Mouse (Mus musculus) right cerebral cortex, postnatal 4 days (tissue): ENCODE data around the gene Ppp4r2.

Source experiments
- DNase-seq: peaks from one replicate; pipeline ENCODE4 v3.0.0-alpha.2; 2022

The Ppp4r2 gene

DNA sequence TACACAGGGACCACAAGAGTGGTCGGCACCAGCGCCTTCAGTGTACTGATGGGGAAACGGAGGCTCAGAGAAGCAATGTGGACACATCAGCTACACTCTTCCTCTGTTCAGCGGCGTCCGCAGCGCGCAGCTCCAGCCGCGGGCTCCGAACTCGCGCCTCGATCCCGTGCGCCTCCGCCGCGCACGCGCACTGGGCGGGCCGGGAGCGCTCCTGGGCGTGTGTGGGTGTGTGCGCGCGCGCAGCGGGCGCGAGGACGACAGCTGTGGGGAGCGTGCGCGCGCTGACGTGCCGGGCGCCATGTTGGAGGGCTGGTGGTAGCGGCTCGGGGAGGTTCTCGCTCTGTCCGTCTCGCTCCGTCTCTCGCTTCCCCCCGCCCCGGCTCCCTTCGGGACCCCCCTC is at the start of gene Ppp4r2:
Gene Ppp4r2, plus strand, starts transcription at position 268 of the 400 bp plus-strand sequence.
- DNase-seq: peak; percentile 93

DNA sequence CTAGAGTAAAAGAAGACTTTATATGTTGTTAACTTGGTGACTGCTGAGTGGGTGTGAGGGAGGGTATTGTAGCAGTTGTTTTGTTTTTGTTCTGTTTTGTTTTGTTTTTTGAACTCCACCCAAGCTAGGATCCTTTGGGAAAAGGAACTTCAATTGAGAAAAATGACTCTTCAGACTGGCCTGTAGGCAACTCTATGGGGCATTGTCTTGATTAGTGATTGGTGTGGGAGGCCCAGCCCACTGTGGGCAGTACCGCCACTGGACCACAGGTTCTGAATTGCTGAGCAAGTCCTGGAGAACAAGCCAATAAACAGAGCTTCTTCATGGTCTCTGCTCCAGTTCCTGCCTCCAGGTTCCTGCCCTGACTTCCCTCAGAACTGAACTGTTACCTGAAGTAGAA is 45.7 kb upstream of the Ppp4r2 start:
- DNase-seq: no peak

DNA sequence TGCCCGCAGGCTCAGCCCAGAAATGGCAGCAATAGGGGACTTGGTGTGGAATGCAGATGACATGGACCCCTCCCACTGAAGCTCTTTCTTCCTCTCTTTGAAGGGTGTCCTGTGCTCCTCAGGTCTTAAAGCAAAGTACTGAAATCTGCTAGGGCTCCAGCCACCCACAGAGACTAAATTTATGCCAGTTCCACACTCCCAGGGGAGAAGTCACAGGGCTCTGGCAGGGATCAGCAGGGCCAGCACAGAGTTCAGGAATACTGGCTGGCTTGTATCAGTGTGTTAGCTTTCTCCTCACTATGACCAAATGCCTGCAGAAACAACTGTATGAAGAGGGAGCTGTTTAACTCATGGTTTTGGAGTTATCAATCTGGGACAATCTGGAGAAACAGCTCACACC is 44.3 kb upstream of the Ppp4r2 start:
- DNase-seq: no peak

DNA sequence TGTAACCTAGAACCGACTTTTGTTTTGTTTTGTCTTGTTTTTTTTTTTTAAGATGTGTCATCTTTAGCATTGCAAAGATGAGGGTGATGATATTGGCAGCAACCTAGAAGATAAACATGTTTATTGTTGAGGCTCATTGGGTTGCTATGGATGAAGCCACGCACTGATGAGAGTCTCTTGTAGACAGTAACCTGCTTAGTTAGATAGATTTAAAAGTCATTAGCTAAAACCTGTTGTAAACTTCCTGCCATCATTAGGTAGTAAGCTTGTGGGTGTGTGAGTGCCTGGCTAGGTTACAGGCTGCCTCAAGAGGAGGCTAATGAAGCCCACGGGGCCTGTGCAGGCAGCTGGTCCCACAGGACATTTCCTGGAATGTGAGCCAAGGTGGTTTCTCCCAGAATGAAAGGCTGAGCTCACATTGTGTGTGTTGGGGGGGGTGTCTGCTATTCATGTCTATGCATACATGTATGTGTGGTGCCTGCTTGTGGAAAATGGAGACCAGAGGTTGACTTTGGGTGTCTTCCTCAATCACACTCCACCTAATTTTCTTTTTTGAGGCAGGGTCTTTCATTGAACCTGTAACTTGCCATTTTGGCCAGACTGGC is 41.3 kb upstream of the Ppp4r2 start:
- DNase-seq: no peak

DNA sequence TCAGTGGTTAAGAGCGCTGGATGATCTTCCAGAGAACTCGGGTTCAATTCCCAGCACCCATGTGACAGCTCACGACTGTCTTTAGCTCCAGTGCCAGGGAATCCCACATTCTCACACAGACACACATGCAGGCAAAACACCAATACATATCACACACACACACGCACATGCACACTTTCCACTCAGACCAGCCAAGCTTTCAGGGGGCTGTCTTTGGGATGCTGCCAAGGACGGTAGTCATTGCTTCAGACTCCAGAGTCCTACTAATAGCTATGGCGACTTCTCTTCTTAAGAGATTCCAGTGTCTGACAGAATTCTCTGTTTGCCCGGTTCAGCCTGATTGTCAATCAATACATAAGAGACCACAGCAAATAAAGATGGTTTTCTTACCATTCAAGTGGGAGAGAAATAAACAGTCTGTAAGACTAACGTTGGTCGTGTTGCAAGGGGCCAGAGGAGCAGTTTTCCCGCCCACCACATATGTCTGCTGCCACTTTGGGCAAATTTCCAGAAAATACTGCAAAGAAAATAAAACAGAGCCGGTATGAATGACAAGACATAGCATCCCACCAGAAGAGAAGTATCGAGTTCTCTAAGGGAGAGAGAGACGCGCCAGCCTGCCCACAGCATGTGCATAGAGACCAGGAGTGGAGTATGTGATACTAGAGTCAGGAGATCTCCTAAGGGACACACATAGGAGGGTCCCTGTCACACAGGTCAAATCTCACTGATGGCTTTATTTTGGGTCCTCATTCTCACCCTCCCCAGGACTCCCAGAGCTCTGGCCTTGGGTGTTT is 40.3 kb upstream of the Ppp4r2 start:
- no peak for DNase-seq

DNA sequence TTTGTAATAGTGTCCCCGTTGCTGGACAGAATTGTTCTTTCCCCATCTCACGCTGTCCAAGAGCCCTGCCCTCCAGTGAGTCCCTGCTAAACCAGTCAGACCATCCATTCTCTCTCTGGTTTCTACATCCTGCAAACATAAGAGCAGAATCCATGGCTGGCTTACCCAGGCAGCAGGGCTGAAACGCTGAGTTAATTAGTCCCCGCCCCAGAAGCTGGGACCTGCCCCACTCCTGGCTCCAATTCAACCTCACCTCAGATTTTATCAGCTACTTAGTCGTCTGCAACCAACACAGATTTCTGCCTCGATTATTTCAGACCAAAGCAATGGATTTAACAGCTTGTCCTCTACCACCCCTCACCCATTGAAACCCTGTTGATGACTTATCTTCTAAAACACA is 37.6 kb upstream of the Ppp4r2 start:
- DNase-seq: no peak

DNA sequence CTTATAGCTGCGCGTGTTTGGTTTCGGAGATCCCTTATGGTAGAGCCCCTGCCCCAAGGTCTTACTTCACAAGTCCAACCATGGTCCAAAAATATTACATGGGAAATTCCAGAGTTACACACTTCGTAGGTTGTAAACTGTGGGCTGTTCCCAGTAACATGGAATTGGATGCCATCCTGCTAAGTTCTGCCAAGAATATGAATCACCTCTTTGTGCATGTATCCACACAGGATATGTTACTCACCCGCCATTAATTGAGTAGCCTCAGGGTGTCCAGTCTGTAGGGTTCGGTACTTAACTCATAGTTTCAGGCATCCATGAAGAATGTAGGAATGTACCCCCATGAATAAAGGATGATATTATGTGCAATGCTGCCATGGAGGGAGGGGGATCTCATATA is 34.1 kb upstream of the Ppp4r2 start:
- no peak for DNase-seq

DNA sequence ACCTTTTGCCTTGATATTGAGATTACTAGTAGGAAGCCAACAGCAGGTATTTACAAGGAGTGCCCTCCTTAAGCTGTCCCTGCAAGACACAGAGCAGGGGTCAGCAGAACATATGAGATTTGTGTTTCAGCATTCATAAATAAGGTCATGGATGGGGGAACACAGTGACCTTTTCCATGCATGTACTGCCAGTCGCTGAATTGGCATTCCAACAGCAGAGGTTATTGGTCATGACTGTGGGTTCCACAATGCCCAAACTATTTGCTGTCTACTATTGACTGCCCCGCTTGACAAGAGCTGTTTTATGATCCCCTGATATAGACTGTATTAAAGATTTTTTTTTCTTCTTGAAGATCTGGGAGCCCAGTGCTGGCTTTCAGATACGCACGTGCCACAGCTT is 33.7 kb upstream of the Ppp4r2 start:
- no peak for DNase-seq

DNA sequence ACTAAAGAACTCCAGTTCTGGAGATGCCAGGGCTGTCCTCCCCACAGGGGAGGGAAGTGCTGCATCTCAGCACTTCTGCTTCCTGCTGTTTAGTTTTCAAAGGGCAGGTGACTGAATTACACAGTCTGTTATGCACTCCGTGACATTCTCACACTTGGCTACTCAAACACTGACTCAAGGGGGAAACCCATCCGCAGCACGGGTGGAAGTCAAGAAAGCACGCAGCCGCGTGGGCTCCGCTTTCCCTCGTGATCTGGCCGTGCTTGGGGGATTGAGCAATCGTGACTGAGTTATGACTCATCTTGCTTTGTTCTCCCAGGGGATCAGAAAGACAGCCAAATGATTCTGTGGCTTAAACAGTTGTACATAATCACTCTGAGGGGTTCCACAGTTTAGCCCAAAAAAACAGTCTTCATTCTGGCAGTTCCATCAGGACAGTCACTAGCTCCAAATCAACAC is 32.9 kb upstream of the Ppp4r2 start:
- DNase-seq: no peak

DNA sequence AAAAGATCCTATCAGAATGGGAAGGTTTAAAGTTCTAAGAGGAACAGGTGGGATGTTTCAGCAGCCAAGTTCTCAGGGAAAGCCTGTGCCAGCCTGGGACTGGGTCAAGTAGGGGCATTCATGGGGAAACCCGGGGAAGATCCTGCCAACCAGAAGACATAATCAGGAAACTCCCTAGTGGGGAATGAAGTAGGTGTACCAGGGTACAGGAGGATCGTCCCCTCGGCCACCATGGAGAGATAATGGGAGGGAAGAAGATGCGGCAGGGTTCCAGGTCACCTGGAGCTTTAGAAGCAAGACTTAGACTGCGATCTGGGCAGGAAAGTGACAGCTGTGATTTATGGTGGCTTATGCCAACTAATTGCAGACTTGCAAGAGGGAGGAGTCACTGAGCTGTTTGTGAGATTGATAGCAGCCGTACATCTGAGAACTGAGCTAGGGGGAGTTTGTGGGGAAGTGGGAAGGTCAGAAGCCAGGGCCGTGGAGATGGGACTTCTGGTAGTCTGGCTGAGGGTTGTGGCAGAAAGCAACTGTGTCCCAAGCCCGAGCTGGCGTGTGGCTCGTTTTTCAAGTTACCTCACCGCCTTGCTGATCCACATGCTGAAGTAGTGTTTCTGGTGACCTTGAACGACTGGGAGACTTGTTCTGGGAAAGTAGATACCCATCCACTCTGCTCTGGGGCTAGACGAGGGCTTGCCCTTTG is 30.9 kb upstream of the Ppp4r2 start:
- DNase-seq: no peak

DNA sequence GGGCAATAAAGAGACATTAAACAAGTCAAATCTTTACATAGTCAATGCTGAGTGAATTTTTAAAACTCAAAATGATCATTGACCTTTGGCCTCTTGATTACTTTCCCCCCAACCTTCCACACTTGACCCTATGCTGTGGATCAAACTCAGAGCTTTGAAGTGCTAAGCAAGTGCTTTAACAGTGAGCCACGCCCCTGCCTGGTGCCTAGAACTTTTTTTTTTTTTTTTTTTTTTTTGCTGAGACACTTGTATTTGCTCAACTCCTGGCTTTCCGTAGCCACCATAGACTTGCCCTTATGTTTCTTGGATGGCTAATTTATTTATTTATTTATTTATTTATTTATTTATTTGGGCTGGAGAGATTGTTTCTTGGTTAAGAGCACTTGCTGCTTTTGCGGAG is 30.2 kb upstream of the Ppp4r2 start:
- no peak for DNase-seq

DNA sequence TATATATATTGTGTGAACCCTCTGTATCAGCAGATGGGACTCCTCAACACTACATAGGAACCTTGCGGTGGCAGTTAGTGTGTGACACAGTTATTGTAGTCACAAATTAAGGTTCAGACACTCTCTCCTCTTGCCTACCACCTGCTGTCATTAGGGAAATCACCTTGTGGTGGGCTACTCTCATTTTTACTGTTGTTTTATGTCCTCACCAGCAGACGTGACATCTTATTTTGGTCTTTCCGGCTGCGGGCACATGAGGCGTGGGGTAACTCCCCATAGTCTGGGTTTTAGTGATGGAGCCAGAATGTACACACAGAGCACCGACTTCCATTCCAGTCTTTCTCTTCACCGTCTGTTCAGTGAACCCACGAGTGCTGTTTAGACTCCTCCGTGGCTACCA is 26.2 kb upstream of the Ppp4r2 start:
- no peak for DNase-seq

DNA sequence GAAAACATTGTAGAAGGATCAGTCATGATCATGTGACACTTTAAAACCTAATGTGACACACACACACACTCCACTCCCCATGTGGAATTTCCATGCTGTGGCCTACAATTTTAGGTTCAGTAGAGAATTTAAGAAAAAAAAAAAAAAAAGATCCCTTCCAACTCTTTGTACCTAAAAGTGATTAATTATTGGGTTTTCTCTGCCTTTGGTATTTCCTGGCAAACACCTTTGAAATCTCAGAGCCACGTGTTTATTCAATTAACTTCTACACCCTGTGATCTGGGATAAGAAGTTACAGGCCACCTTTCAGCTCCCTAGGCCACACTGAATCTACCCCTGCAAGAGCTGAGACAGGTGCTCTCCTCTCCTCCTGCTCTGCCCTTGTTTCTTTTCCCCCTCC is 25.7 kb upstream of the Ppp4r2 start:
- DNase-seq: no peak

DNA sequence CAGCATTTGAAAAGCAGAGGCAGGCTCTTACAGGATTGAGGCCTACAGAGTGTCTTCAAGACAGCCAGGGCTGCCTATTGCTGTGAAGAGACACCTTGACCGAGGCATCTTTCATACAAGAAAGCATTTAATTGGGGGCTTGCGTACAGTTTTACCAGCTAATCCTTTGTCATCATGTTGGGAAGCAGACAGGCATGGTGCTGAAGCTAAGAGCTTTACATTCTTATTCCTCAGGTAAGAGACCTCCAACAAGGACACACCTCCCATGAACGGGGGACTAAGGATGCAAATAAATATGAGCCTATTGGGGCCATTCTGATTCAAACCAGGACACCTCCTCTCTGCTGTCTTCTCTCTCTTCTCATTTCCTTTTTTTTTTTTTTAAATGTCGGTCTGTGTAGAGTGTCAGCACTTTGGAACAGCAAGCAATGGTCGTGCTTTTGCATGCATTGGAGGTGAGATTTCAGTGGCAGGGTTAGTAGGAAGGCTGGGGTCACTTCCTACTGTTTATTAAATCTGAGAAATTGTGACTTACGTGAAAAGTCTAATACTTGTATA is 25.1 kb upstream of the Ppp4r2 start:
- no peak for DNase-seq

DNA sequence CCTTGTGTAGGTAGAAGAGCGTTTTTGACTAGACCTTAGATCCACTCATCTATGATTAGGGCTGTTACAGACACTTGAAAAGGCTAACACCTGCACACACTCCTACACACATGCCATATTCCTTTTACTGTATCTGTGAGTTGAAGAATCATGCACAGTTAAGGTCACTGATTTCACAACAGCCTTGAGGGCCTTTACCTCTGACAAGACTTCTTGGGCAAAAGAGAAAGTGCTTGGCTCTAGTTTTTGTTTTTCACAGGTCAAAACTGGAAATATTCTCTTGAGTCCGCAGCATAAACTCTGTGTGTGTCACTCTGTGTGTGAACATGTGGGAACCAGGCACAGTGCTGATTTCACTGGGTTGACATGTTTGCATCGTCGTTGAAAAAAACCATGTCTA is 23.3 kb upstream of the Ppp4r2 start:
- DNase-seq: no peak

DNA sequence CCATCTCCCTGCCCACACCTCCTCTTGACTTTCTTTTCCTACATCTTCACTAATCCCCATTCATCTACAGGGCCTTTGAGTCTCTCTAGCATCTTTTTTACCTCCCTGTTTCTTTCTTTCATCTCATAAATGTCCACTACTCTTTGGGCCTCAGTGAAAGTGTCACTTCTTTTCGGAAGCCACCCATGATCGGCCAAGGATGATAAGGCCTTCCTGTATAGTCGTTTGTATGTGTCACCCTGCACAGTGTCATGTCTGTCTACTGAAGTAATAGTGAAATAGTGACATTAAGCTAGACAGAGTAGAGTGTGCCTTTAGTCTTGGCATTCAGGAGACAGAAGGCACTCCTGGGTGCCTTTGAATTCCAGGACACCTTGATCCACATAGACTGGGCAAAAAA is 21.7 kb upstream of the Ppp4r2 start:
- no peak for DNase-seq

DNA sequence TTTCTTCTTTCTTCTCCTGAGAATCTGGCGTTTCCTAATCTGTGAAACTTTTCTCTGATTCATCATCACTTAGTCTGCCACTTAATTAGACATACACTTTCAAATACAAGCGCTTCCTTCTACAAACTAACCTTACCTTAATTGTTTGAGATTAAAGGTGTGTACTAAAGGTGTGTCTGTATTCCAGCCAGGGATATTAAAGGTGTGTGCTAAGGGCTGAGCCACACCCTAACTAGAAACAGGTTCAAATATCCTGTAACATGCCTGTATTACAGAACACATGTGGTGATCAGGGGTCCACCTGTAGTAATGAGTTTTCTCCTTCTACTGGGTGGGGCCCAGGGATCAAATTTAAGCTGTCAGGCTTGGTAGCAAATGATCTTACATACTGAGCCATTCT is 12.1 kb upstream of the Ppp4r2 start:
- no peak for DNase-seq

DNA sequence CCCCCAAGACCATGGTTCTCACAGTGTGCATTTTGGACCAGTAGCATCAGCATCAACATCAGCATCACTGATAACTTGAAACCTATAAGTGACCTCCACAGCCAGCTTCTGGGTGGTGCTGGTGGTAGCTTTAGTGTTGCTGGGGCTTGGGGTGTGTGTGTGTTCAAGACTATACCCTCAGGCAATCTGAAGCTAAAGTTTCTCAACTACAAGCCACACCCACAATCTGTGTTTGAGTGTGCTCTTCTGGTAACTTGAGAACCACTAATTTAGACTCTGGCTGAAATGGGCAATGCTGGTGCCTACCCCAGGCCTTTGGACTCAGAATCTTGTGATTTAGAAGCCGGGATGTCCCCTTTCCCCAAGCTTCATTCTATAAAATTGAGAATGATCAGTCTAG is 10.1 kb upstream of the Ppp4r2 start:
- DNase-seq: no peak

DNA sequence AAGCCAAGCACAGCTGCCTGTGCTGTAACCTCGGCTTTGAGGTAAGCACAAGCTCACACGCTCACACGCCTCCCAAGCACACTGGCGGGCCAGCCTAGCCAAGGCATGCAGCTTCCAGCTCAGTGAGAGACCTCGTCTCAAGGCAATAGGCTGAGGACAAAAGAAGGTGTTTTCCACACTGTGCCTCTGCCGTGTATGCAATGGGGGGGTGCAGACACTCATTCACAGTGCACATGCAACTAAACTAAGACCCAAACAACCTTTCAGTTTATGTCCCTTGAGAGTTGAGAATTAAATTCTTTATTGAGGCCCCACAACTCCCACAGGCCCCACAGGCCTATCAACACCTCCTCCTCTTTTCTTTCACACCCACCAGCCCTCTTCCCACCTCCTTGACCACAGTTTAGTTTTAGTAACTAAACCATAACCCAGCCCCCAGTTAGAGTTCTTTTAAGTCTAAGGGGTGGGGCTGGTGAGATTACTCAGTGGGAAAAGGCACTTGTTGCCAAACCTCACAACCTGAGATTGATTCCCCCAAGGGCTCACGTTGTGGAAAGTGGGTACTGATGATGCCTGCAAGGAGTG is 8.9 kb upstream of the Ppp4r2 start:
- DNase-seq: no peak

DNA sequence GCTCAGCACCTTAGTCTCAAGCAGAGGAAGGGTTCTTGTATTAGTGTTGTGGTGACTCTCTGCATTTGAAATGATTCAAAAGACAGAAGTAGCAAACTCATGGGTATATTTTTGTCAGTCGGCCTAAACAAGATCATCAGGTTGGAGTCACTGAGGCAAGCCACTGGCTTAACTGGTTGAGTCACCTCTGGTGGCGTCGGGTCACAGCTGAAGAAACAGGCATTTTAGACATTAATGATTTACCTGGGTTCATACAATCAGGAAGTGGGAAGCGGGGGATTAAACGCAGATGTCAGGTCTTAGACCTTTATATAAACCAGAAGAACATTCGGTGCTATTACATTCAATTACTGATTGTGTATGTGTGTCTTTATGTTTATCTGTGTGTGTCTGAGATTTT is 7.4 kb upstream of the Ppp4r2 start:
- DNase-seq: no peak

DNA sequence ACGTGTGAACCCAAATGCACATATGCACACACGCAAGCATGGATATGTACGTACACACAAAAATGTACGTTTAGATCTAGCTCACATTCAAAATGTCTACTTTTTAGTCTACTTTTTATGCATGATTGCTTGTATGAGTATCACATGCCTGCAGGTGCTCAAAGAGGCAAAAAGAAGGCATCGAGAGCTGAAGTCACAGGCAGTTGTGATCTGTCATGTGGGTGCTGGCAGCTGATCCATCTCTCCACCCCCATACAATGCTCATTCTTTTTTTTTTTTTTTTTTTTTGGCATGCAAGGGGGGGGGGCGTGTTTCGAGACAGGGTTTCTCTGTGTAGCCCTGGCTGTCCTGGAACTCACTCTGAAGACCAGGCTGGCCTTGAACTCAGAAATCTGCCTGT is 4.9 kb upstream of the Ppp4r2 start:
- no peak for DNase-seq

DNA sequence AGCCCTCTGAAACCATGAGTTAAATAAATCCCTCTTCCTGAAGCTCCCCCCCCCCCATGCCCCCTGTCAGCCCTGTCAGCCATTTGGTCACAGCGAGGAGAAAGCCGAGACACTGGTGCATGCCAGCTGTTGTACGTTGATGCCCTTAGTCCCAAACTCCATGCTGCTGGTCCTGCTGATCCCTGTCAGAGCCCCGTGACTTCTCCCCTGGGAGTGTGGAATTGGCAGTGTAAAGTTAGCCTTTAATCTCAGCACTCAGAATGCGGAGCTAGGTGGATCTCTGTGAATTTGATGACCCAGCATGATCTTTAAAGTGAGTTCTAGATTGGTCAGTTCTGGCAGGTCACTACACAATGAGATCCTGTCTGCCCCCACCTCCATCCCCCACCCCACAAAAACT is 3.7 kb upstream of the Ppp4r2 start:
- DNase-seq: no peak

DNA sequence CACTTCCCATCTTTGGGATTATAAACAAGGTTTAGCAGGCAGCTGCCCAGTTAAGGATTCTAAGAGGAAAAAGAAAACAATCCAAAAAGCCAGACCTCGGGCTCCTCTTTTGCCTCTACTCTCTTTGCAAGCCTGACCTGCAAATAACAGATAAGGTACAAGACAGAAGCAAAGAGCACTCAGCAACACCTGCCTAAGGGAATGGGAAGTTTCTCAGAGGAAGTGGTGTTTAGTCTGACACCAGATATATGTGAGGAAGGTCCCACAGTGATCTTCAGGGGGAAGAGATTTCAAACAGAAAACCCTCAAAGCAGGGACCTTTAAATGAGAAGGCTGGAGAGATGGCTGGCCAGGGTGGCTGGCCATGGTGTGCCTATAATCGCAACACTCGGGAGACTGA is 2.2 kb upstream of the Ppp4r2 start:
- DNase-seq: no peak

DNA sequence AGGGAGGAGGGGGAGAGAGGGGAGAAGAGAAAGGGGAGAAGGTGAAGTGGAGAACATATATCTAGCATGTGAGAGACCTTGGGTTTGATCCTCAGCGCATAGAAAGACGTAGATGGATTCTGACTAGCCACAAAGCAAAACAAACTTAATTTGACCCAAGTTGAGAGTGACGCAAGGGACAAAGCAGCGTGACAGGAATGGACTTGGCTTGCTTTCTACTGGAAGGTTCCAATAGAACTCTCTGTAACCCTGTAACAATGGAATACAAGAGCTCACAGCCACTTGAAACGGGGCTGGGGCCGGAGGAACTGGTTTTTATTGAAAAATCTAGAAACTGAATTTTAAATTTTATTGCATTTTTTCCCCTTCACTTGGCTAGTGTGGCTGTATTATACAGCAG is 1.7 kb upstream of the Ppp4r2 start:
- DNase-seq: no peak
